Mouse (Mus musculus): ENCODE results near the gene Pjvk. TPM values are rescaled to one million over a fixed set of nuclear protein-coding genes. Genes with fewer than 3 reads are reported as not detected.
A peak's percentile ranks its signal among the peaks of the same experiment; 100 is the strongest.

The Pjvk gene
- total RNA-seq, 2 experiments from 2014 or later: 0.79 TPM; not detected in 1

GRCm38 (mm10) chr2:76665531-76665930 lies 17.3 kb downstream of the Pjvk start:
- no peak for DNase-seq (ENCODE audit: low spot score in 2 of 2)

GRCm38 (mm10) chr2:76667200-76667599 lies 18.9 kb downstream of the Pjvk start:
- DNase-seq (ENCODE audit: low spot score in 2 of 2): no peak

GRCm38 (mm10) chr2:76671641-76672040 lies 23.4 kb downstream of the Pjvk start:
- DNase-seq (ENCODE audit: low spot score in 2 of 2): no peak

- no peak for DNase-seq (ENCODE audit: low spot score in 2 of 2)
Observed at GRCm38 (mm10) chr2:76672134-76672745, 24.0 kb downstream of the Pjvk start.

GRCm38 (mm10) chr2:76672966-76673392 lies 24.7 kb downstream of the Pjvk start, which contains the start of gene Fkbp7:
Fkbp7 (minus strand) TSS chr2:76673116.
- DNase-seq (ENCODE audit: low spot score in 2 of 2): peak; percentile 86 to 91

- DNase-seq (ENCODE audit: low spot score in 2 of 2): no peak
Observed at GRCm38 (mm10) chr2:76673472-76674081, 25.3 kb downstream of the Pjvk start.

GRCm38 (mm10) chr2:76674725-76675427 lies 26.6 kb downstream of the Pjvk start, which contains the start of gene Plekha3:
Plekha3 (plus strand) TSS chr2:76675281.
- peak; percentile 81 to 88 for DNase-seq (ENCODE audit: low spot score in 2 of 2)

GRCm38 (mm10) chr2:76675451-76675850 lies 27.2 kb downstream of the Pjvk start:
- DNase-seq (ENCODE audit: low spot score in 2 of 2): no peak

GRCm38 (mm10) chr2:76675949-76676348 lies 27.7 kb downstream of the Pjvk start:
- DNase-seq (ENCODE audit: low spot score in 2 of 2): no peak

- no peak for DNase-seq (ENCODE audit: low spot score in 2 of 2)
Observed at GRCm38 (mm10) chr2:76676401-76677226, 28.3 kb downstream of the Pjvk start.

GRCm38 (mm10) chr2:76682301-76682700 lies 34.0 kb downstream of the Pjvk start:
- no peak for DNase-seq (ENCODE audit: low spot score in 2 of 2)

- DNase-seq (ENCODE audit: low spot score in 2 of 2): no peak
Observed at GRCm38 (mm10) chr2:76686986-76687385, 38.7 kb downstream of the Pjvk start.

- DNase-seq (ENCODE audit: low spot score in 2 of 2): no peak
Observed at GRCm38 (mm10) chr2:76687608-76688007, 39.3 kb downstream of the Pjvk start.

GRCm38 (mm10) chr2:76688162-76688561 lies 39.9 kb downstream of the Pjvk start:
- no peak for DNase-seq (ENCODE audit: low spot score in 2 of 2)

- no peak for DNase-seq (ENCODE audit: low spot score in 2 of 2)
Observed at GRCm38 (mm10) chr2:76690436-76691204, 42.3 kb downstream of the Pjvk start.

GRCm38 (mm10) chr2:76693765-76694164 lies 45.5 kb downstream of the Pjvk start:
- DNase-seq (ENCODE audit: low spot score in 2 of 2): no peak

GRCm38 (mm10) chr2:76695290-76695689 lies 47.0 kb downstream of the Pjvk start:
- DNase-seq (ENCODE audit: low spot score in 2 of 2): no peak

- no peak for DNase-seq (ENCODE audit: low spot score in 2 of 2)
Observed at GRCm38 (mm10) chr2:76702188-76702587, 53.9 kb downstream of the Pjvk start.

GRCm38 (mm10) chr2:76702751-76703150 lies 54.5 kb downstream of the Pjvk start:
- DNase-seq (ENCODE audit: low spot score in 2 of 2): no peak

GRCm38 (mm10) chr2:76705655-76706054 lies 57.4 kb downstream of the Pjvk start:
- no peak for DNase-seq (ENCODE audit: low spot score in 2 of 2)

Measured in layer of hippocampus, postnatal 14 days (tissue).